Mouse (Mus musculus) fat pad, adult 2 months (tissue): ENCODE measurements around the gene Krtdap.
"Not testable (repeated sequence)": the region's sequence is repeated elsewhere in the genome, so short reads cannot be mapped to it uniquely, and the experiment has no call there.

ENCODE experiments used
- DNase-seq: peaks from one replicate; pipeline ENCODE4 v3.0.0-alpha.2; 2011; ENCODE audit warnings: low read depth, low spot score; ENCODE audit errors: extremely low read depth

Gene Krtdap

GRCm38 (mm10) chr7:30787377-30788022 is at the start of gene Krtdap:
Krtdap (plus strand) TSS chr7:30787896.
- DNase-seq, result no peak

DNA sequence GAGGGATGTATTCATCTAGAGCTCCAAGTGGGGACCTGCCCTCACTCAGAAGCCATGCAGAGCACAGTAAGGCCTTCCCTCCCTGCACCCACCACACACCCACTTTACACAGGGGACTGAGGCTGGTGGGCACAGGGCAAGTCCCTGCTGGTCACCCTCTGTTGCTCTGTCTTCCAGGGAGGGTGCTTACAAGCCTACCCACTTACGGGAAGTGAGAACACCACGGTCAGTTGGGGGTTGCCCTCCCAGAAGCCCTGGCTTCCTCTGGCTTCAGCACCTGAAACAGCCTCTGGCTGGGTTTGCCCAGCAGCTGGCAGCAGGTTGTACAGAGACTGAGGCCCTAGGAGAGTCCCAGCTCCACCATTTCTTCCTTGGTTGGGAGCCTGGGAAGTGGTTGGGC is 45.1 kb upstream of the Krtdap start:
- not testable (repeated sequence) for DNase-seq

GRCm38 (mm10) chr7:30743617-30744016 is 44.1 kb upstream of the Krtdap start, which contains the start of gene Gapdhs:
Gapdhs (minus strand) TSS chr7:30743681.
- not testable (repeated sequence) for DNase-seq

DNA sequence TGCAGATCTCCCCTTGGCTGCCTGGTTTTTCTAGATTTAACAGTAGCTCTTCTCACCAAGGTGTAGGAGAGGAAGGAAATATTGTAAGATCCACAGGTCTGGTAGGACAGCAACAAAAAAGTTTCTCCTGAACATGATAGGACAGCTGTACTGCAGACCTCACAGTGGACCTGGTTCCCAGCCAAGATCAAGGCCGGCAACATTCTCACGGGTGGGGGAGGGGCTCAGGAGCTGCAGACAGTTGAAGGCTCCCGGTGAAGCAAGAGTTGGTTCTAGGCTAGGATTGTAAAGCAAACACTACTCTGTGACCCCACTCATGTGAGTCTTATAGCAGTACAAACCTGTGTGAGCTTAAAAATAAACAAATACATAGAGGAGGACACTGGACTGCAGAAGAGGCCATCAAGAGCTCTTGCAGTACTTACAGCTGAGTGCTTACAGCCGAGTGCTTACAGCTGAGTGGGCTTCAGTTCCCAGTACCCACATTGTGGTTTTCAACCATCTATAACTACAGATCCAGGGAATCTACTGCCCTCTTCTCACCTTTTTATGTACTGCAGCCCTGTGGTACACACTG is 43.6 kb upstream of the Krtdap start:
- no peak for DNase-seq

- DNase-seq, result no peak
Measured at GRCm38 (mm10) chr7:30747525-30748204, 40.0 kb upstream of the Krtdap start.

DNA sequence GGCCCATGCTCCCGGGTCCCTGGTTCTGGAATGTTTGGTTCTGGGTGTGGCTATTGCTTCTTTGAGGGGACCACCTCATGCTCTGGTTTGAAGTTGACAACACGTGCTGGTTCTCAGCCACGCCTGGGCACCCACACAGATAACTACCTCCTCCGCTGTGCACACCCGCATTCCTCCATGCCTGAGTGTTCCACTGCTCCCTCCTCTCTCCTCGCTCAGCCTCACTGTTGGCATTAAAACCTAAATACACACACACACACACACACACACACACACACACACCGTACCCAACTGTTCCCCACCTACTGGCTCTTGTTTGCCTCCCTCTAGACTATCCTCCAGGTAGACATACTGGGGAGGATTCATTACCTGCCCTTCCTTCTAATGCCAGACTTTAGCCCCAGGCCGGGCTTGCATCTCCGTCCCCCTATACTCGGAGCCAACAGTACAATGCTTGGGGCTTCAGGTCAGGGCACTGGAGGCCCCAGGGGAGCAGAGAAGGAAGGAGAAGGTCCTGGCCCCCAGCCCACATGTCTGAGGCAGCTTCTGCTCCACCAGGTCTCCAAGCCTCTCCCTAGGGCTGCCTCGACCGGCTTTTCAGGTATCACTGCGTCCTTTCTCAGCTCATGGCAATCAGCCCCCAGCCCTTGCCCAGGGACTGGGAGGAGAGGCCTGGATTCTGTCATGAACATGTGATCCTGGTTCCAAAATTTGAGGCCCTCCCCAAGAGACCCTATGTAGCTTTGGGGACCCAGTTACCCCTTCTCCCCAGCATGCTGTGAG is 37.7 kb upstream of the Krtdap start:
- DNase-seq, result no peak

GRCm38 (mm10) chr7:30751086-30751669 is 36.5 kb upstream of the Krtdap start, which contains the start of gene Sbsn:
Sbsn (plus strand) TSS chr7:30751471.
- DNase-seq, result no peak

DNA sequence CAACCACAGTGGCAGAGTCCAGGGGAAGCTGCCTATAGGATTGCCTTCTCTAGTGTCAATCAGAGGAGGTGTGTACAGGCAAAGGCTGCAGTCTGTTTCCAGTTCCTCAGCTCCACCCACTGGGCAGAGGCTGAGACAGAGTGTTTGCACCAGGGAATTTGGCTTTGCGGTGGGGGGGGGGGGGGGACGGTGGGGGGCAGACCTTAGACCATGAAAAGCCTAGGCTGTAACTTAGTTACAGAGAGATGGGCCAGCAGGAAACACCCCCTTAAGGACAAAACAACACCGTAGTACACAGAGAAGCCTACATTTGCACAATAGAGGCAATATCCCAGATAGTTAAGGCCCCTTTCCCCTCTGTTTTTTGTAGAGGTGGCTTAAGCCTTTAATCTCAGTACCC is 30.7 kb upstream of the Krtdap start:
- no peak for DNase-seq

- DNase-seq, result no peak
Measured at GRCm38 (mm10) chr7:30758853-30759252, 28.8 kb upstream of the Krtdap start.

DNA sequence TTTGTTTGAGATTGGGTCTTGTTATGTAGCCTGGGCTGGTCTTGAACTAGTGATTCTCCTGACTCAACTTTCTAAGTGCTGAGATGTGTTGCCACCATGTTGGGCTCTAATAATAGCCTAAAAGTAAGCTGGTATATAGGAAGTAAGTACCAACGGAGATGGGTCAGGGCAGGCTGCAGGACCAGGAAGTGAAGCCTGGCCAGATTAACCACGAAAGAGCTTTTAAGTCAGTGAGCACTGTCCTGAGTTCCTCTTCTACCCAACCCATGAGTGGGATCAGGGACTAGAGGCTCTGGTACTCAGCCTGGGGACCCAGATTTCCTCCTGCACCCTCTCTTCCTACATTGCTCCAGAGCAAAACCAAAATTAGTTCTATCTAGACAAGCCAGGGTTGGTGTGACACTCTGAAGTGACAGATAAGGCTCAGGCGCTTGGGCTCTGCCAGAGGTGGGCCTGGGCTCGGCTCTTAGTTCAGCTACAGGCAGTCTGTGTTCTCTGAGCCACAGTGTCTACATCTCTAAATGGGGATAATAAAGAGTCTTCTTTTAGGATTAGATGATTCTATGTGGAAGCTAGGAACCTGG is 25.8 kb upstream of the Krtdap start:
- no peak for DNase-seq

DNA sequence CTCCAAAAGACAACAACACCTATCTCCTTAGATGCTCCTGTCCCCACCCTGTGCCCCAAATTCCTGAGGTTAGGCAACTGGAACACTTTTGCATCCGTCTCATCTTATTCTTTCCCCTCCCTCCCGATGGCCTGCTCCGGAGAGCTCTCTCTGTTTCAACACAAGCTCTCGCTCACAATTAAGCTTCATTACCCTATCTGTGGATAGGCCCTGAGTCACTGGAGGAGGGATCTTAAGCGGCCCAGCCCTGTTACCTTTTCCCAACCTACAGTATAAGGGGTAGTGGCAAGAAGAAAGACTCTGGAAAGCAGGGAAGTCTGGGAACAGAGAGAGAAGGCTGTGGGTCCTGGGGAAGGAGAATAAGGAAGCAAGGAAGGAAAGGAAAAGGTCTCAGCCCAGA is 24.2 kb upstream of the Krtdap start, which contains the start of gene Dmkn:
Gene Dmkn, plus strand, starts transcription at position 301 of the 400 bp plus-strand sequence.
- no peak for DNase-seq

GRCm38 (mm10) chr7:30765173-30765572 is 22.5 kb upstream of the Krtdap start:
- DNase-seq, result no peak

- DNase-seq, result no peak
Measured at GRCm38 (mm10) chr7:30766408-30766807, 21.3 kb upstream of the Krtdap start.

DNA sequence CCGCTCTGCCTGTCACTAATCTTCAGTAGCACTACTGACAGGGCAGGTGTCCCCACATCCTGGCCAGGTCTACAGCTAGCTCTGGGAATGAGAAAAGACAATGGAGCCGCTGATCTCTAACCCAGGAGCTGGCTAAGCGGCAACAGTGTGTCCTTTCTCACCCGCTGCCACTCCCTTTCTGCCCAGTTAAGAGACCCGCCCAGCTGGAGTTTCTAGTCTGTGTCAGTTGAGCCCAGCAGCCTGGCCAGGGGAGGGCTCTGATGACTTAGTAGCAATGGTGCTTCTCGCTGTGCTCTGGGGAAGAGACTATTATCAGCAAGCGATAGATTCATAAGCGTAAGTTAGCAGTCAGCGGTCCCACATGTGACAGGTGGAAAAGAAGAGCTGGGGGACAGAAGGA is 18.5 kb upstream of the Krtdap start:
- no peak for DNase-seq

DNA sequence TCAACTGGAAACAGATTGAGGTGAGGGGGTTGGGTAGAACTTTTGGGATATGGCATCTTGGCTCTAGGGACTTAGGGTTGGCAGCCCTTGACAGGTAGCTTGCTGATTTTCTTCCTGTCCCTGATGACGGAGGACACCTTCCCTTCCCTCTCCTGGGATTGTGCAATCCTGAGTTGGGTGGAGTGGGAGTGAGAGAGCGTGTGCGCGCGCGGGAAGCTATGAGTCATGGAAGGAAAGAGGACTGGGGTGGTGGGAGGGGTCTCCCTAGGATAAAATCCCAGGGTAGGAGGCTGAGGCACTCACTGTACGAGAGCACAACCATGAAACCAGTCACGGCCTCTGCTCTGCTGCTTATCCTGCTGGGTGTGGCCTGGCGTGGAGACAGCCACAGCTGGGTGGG is 11.6 kb upstream of the Krtdap start:
- DNase-seq, result no peak

- no peak for DNase-seq
Measured at GRCm38 (mm10) chr7:30777081-30777579, 10.6 kb upstream of the Krtdap start.

DNA sequence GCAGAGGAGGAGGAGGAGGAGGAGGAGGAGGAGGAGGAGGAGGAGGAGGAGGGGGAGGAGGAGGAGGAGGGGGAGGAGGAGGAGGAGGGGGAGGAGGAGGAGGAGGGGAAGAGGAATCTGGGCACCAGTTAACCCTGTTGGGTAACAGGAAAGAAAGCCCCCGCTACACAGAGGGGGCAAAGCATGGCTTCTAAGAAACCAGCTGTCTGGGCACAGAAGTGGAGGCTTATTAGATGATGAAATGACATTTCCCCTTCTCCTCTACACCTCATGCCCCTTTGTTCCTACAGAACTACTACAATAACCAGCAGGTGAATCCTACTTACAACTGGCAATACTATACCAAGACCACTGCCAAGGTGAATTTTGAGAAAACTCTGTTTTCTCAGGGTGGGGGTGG is 9.8 kb upstream of the Krtdap start:
- DNase-seq, result no peak

GRCm38 (mm10) chr7:30781792-30782191 is 5.9 kb upstream of the Krtdap start:
- no peak for DNase-seq

DNA sequence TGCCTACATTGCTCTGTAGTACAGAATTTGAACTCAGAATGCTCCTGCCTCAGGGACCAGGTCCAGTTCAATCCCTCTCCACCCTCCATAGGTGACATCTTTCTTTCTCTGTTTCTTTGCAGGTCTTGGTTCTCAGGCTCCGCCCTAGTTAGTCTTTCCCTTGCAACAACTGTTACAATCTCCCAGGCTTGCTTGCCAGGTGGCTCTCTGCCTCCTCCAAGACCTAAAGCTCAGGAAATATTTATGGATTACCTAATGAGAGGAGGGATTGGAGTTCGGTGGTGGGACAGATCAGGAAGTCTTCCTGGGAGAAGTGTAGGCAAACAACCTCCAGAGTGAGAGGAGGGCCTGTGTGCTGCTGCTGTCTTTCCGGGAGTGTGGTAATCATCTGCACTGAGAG is 5.0 kb upstream of the Krtdap start:
- peak; percentile 63 for DNase-seq

DNA sequence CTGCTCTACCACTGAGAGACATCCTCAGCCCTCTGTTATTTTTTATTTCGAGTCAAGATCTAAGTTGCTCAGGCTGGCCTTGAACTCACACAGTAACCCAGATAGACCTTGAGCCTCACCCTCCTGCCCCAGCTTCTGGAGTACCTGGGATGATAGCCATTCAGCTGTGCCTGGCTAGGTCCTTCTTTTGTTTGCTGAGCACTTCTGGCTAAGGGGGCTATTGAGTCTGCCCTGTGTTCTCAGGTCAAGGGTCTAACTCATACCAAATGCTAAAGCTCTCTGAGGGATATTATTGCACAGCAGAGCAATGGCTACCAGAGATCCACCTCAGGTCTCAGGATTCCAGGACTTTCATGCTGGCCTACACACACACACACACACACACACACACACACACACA is 2.5 kb upstream of the Krtdap start:
- DNase-seq, result no peak
